In the genomic region with DNA sequence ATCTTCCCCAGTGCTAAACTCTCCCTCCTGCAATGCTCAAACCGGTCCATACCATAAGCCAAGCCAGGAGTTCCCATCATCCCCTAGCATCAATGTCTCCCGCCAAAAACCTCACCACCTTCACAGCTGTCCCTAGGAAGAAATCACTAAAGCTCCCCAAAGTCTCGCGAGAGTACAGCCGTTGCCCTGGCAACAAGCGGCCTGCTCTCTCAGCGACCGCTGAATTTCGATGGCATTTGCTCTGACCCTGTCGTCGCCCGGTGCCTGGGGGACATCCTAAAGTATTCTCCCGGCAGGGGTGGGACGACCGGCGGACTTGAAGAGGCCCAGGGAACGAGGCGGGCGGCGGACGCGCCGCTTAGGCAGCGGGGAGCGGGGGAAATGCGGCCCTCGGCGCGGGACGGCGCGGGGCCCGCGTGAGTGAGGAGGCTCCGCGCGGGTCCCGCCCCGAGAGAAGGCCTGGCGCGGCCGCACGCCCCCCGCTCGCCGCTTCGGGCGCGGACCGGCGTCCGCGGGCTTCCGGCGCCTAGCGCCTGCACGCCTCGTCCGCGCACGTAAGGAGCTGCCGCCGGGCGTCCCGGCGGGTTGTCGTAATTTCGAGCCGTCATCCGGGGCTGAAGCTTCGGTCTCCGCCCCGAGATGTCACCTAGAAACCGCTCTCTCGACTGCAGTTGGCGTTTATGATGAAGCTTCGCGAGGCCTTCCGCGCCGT, we compare ENCODE assay signal across 1 mouse cellular context.
TF ChIP-seq lines count a peak whose summit lies in the region.

A gene (plus strand): TSS at position 202 of the 712 bp plus-strand sequence.

TF ChIP-seq in CH12.LX, 34 proteins besides CTCF, POLR2A, EP300 and RAD21 (continued from another document):
- TF ChIP-seq BHLHE40 (IDR thresholded peaks at IDR 0.05; ENCODE audit: low read depth, low read length) (no peak; the same call in 1 of the 2 replicates), MAZ (IDR thresholded peaks at IDR 0.05; ENCODE audit: low read depth, low read length) (no peak), ZNF384 (IDR thresholded peaks at IDR 0.05; ENCODE audit: low read depth, low read length) (no peak), CHD1 (IDR thresholded peaks at IDR 0.05; ENCODE audit: low read depth, low read length) (no peak), JUN (IDR thresholded peaks at IDR 0.05; ENCODE audit: insufficient read depth, low read depth, low read length) (no peak), MEF2A (IDR thresholded peaks at IDR 0.05; ENCODE audit: borderline replicate concordance, low read depth, low read length) (peak; percentile 49), MAFK (IDR thresholded peaks at IDR 0.05; ENCODE audit: insufficient replicate concordance, low read length) (no peak), ZC3H11A (IDR thresholded peaks at IDR 0.05; ENCODE audit: low read depth, low read length) (no peak), MXI1 (IDR thresholded peaks at IDR 0.05; ENCODE audit: low read depth, low read length) (peak; percentile 94), SMC3 (IDR thresholded peaks at IDR 0.05; ENCODE audit: low read depth, low read length) (no peak), ZMIZ1 (IDR thresholded peaks at IDR 0.05; ENCODE audit: low read depth, low read length) (peak; percentile 50), ZKSCAN1 (IDR thresholded peaks at IDR 0.05; ENCODE audit: borderline replicate concordance, low read depth, low read length) (no peak), UBTF (IDR thresholded peaks at IDR 0.05; ENCODE audit: low read depth, low read length) (peak; percentile 84), E2F4 (IDR thresholded peaks at IDR 0.05; ENCODE audit: insufficient replicate concordance, low read depth, low read length) (peak; percentile 94), USF2 (conservative IDR thresholded peaks at IDR 0.05; ENCODE audit: low read depth, low read length) (no peak), CHD2 (IDR thresholded peaks at IDR 0.05; ENCODE audit: low read length) (peak; percentile 99), SIN3A (IDR thresholded peaks at IDR 0.05; ENCODE audit: low read length) (0 out of 2 replicates have a peak, but pooled peaks have one; percentile 28), MYC (IDR thresholded peaks at IDR 0.05; ENCODE audit: low read depth, low read length) (peak; percentile 69; the same call in 1 of the 2 replicates), IRF4 (IDR thresholded peaks at IDR 0.05; ENCODE audit: low read depth, low read length) (peak; percentile 59), USF1 (IDR thresholded peaks at IDR 0.05; ENCODE audit: low read depth, low read length) (no peak), PAX5 (IDR thresholded peaks at IDR 0.05; ENCODE audit: low read length) (no peak), NRF1 (IDR thresholded peaks at IDR 0.05; ENCODE audit: low read depth, low read length) (peak; percentile 22; the same call in 1 of the 2 replicates), RCOR1 (conservative IDR thresholded peaks at IDR 0.05; ENCODE audit: low read depth, low read length) (0 out of 2 replicates have a peak, but pooled peaks have one; percentile 19), POLR2AphosphoS2 (IDR thresholded peaks at IDR 0.05; ENCODE audit: low read depth, low read length) (no peak), MAX (IDR thresholded peaks at IDR 0.05; ENCODE audit: low read length) (peak; percentile 99), TCF12 (IDR thresholded peaks at IDR 0.05; ENCODE audit: low read depth, low read length) (peak; percentile 56), JUND (conservative IDR thresholded peaks at IDR 0.05; ENCODE audit: low read depth, low read length) (no peak), ETS1 (conservative IDR thresholded peaks at IDR 0.05; ENCODE audit: low read depth, low read length) (peak; percentile 47), NELFE (IDR thresholded peaks at IDR 0.05; ENCODE audit: low read depth, low read length) (peak; percentile 63), TBP (conservative IDR thresholded peaks at IDR 0.05; ENCODE audit: low read depth, low read length) (0 out of 2 replicates have a peak, but pooled peaks have one; percentile 29), KAT2A (IDR thresholded peaks at IDR 0.05; ENCODE audit: insufficient replicate concordance, low read length) (peak; percentile 75; the same call in 1 of the 2 replicates)
